Mouse (Mus musculus): ENCODE data around the gene Pard3.

- TF ChIP-seq POLR2A (IDR thresholded peaks at IDR 0.05; ENCODE audit: borderline replicate concordance, extremely low read depth, insufficient read depth, insufficient read length, poor library complexity, severe bottlenecking) (no peak), CTCF (IDR thresholded peaks at IDR 0.05; ENCODE audit: borderline replicate concordance, extremely low read depth, insufficient read depth, insufficient read length) (no peak)
These were observed 376.6 kb downstream of the Pard3 start for GRCm38 (mm10) chr8:127440161-127440833.
